Mouse (Mus musculus): ENCODE results near the gene Vmn1r41. TPM values are rescaled to one million over a fixed set of nuclear protein-coding genes. Genes with fewer than 3 reads are reported as not detected.

The Vmn1r41 gene
- not detected in 2 replicates for total RNA-seq (2017)

DNA sequence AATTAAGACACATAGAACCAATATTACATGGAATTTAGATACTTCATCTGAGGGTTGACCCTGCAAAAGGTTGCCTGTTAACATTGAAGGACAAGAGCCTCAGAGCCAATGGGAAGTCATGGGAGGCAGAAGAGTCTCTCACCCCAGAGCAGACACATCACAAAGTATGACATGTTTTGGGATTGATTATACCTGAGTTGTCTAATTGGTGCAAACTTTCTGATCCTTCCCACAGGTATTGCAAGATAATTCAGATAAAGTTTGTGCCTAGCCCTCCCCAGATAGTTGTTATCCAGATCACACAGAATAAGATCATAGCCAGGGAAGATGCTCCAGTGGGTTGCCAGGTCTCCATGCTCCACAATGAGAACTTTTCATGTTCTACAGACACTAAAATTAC, at the start of gene Vmn1r41:
Vmn1r41 (plus strand) TSS at position 301 of the 400 bp plus-strand sequence.
- no peak for ATAC-seq (ENCODE audit: extremely low read depth, insufficient number of reproducible peaks, low FRiP score, poor library complexity, severe bottlenecking)

DNA sequence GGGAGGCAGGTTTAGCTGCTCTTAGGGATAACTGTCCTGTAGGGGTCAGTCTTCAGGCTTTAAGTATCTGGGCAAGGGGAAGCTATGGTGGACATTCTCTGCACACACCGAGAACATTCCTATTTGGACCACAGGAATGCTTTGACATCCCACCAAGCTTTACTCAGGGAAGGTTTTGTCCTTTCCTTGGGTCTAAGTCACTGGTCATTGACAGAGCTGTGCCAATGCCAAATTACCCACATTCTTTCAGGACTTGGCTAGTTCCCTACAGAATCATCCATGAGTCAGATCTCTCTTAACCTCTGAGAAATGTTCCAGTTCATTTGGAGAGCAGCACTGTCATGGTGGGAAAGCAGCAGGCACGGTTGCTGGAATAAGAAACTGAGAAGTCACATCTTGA, 33.9 kb upstream of the Vmn1r41 start:
- ATAC-seq (ENCODE audit: extremely low read depth, insufficient number of reproducible peaks, low FRiP score, poor library complexity, severe bottlenecking): no peak

DNA sequence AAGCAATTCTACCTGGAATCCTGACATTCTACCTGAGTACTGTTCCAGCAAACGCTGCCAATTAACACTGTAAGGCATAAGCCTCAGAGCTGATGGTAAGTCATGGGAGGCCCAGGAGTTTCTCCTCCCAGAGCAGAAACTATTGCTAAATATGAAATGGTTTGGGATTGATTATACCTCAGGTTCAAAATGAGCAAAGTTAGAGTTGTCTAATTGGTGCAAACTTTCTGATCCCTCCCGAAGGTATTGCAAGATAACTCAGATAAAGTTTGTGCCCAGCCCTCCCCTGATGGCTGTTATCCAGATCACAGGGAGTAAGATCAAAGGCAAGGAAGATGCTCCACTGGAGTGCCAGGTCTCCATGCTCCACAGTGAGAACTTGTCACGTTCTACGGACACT, 33.3 kb upstream of the Vmn1r41 start, which contains the start of gene Vmn1r40:
Vmn1r40 (plus strand) TSS at position 301 of the 400 bp plus-strand sequence.
- ATAC-seq (ENCODE audit: extremely low read depth, insufficient number of reproducible peaks, low FRiP score, poor library complexity, severe bottlenecking): no peak

- no peak for ATAC-seq (ENCODE audit: extremely low read depth, insufficient number of reproducible peaks, low FRiP score, poor library complexity, severe bottlenecking)
These were observed 22.5 kb upstream of the Vmn1r41 start for GRCm38 (mm10) chr6:89718051-89718450.

DNA sequence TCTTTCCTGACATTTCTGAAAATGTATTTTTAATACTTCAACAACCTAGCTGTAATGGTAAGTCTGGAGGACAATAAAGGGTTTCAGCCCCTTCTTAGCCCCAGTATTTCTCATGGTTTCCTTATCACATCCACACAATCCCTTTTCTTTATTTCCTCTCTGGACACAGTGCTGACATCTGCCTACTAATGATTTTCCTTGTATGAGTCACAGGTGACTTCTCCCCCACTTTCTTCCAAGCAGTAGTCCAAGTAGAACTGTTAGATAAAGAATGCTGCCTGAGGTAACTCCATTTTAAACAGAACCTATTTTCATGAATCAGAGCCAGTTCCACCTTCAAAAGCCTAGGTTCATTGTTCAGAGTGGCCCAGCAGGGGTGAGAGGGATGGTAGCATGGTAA, 2.2 kb downstream of the Vmn1r41 start:
- no peak for ATAC-seq (ENCODE audit: extremely low read depth, insufficient number of reproducible peaks, low FRiP score, poor library complexity, severe bottlenecking)

DNA sequence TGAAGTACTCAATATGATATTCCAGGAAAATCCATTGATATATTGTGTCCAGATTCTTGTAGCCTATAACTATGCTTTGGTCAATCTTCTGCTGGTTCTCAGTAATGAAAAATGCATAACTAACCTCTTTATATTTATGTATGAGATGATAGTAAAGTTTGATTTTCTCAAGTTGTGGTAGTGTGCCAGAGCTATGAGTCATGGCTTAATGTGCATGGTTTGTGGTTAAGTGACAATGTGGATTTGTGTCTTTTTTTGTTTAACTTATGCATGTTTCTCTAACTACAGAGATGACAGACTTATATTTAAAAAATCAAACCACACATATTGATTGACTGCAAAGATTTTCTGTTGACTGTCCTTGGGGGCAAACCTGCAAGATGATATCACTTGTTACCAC, 49.7 kb downstream of the Vmn1r41 start:
- no peak for ATAC-seq (ENCODE audit: extremely low read depth, insufficient number of reproducible peaks, low FRiP score, poor library complexity, severe bottlenecking)

Other genes starting within 250 kb of the Vmn1r41 start
- gene Chchd6, start 145.1 kb upstream of the Vmn1r41 start, total RNA-seq (2017): 0.58 and 1.6 TPM in 2 replicates
- gene Txnrd3, start 96.8 kb upstream of the Vmn1r41 start, total RNA-seq (2017): 3.5 and 5.5 TPM in 2 replicates
- not detected in 2 replicates for gene Vmn1r40, start 33.2 kb upstream of the Vmn1r41 start, total RNA-seq (2017)
- gene Vmn1r42, start 135.6 kb downstream of the Vmn1r41 start, total RNA-seq (2017): not detected in 2 replicates
- gene Vmn1r43, start 135.6 kb downstream of the Vmn1r41 start, total RNA-seq (2017): 0.12 TPM in 1 of 2 replicates, not detected in the other
- not detected in 2 replicates for gene Vmn1r44, start 142.9 kb downstream of the Vmn1r41 start, total RNA-seq (2017)
- not detected in 2 replicates for gene Vmn1r45, start 199.8 kb downstream of the Vmn1r41 start, total RNA-seq (2017)
- 0.12 TPM in 1 of 2 replicates, not detected in the other for gene Vmn1r46, start 228.5 kb downstream of the Vmn1r41 start, total RNA-seq (2017)